Comparison of ENCODE assay signal across 18 mouse cellular contexts in the genomic region with DNA sequence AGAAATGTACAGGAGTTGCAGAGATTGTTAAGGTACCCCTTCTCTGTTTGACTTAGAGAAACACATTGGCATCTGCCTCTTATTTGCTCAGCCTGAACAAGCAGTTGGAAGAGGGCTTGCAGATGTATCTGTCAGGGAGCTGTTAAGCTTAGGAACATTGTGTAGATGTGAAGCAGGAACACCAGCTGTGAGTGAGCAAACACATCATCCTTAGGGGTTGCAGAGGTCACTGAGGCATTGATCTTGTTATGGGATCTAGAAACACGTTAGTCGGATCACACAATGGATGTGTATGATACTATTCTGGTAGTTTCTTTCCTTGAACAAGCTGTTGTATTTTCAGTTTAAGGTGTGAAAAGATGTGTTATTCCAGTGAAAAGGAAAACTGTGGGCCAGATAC.
"Had no signal": no experiment of that assay in that cellular context is flagged by ENCODE, and none has a peak within 500 bp of the region (broad histone marks: within the 10 kb centered on the region; RNA-seq: fewer than 3 reads in every experiment).

No protein-coding gene starts in this region.

- ATAC-seq: midbrain, embryonic 13.5 days had no signal

- DNase-seq: kidney, adult 9 months; kidney, postnatal 36 days; layer of hippocampus, adult 9-11 months; layer of hippocampus, postnatal 36 days; left cerebral cortex, postnatal 4 days; lung, adult 18-20 months; lung, postnatal 10 days; lung, postnatal 4 days; thymus, adult 2 months; thymus, postnatal 25 days had no signal

- H3K9ac ChIP-seq: limb, embryonic 13.5 days; liver, embryonic 14.5 days; midbrain, embryonic 13.5 days; neural tube, embryonic 15.5 days; stomach, embryonic 15.5 days had no signal

- H3K27ac ChIP-seq: kidney, postnatal 0 days; limb, embryonic 13.5 days; liver, embryonic 14.5 days; midbrain, embryonic 13.5 days; neural tube, embryonic 15.5 days; stomach, embryonic 15.5 days had no signal

- H3K4me1 ChIP-seq: limb, embryonic 13.5 days; megakaryocyte, embryonic 14.5 days; midbrain, embryonic 13.5 days; neural tube, embryonic 15.5 days; stomach, embryonic 15.5 days had no signal

- H3K27me3 ChIP-seq: limb, embryonic 13.5 days; megakaryocyte, embryonic 14.5 days; midbrain, embryonic 13.5 days; neural tube, embryonic 15.5 days; stomach, embryonic 15.5 days had no signal

- H3K36me3 ChIP-seq: limb, embryonic 13.5 days; midbrain, embryonic 13.5 days; neural tube, embryonic 15.5 days; stomach, embryonic 15.5 days had no signal

- H3K9me3 ChIP-seq: limb, embryonic 13.5 days; megakaryocyte, embryonic 14.5 days; midbrain, embryonic 13.5 days; neural tube, embryonic 15.5 days; stomach, embryonic 15.5 days had no signal

- H3K4me2 ChIP-seq: limb, embryonic 13.5 days; midbrain, embryonic 13.5 days; neural tube, embryonic 15.5 days; stomach, embryonic 15.5 days had no signal

- H3K4me3 ChIP-seq: limb, embryonic 13.5 days; megakaryocyte, embryonic 14.5 days; midbrain, embryonic 13.5 days; myocyte; neural tube, embryonic 15.5 days; stomach, embryonic 15.5 days had no signal
